Mouse (Mus musculus) small intestine, adult 2 months (tissue): Measurements from ENCODE around the gene Fam20b. TPM values are rescaled to one million over a fixed set of nuclear protein-coding genes. Genes with fewer than 3 reads are reported as not detected.

Experiments used
- H3K27ac ChIP-seq: fragments of 200-500 bp; 2 replicates; pipeline ENCODE4 v1.5.1; 2012; ENCODE audit warnings: low read depth, low read length, control low read depth, inconsistent platforms; ENCODE audit not compliant: insufficient read depth
- H3K27me3 ChIP-seq: fragments of 200-500 bp; 2 replicates; pipeline ENCODE4 v1.6.1; 2012; ENCODE audit warnings: mild to moderate bottlenecking, moderate library complexity, low read length, inconsistent platforms; ENCODE audit not compliant: control insufficient read depth, insufficient read depth
- H3K36me3 ChIP-seq: fragments of 200-500 bp; 2 replicates; pipeline ENCODE4 v1.6.1; 2012; ENCODE audit warnings: mild to moderate bottlenecking, low read length, control low read depth, inconsistent platforms; ENCODE audit not compliant: control insufficient read depth, insufficient read depth
- H3K4me1 ChIP-seq: fragments of 200-500 bp; 2 replicates; pipeline ENCODE4 v1.6.1; 2012; ENCODE audit warnings: low read length, inconsistent platforms, mixed read lengths; ENCODE audit not compliant: control insufficient read depth, insufficient read depth, insufficient read length
- H3K4me3 ChIP-seq: fragments of 200-500 bp; 2 replicates; pipeline ENCODE4 v1.5.1; 2012; ENCODE audit warnings: low read depth, mild to moderate bottlenecking, control low read depth, inconsistent platforms, low read length, moderate library complexity
- CTCF ChIP-seq: fragments of 200-500 bp; IDR thresholded peaks from 2 replicates; pipeline ENCODE4 v1.5.1; 2012; ENCODE audit warnings: low read depth, mild to moderate bottlenecking, control low read depth, inconsistent platforms, low read length, moderate library complexity, mixed read lengths; ENCODE audit not compliant: insufficient replicate concordance, insufficient read length; ENCODE audit errors: extremely low read depth
- POLR2A ChIP-seq: fragments of 200-500 bp; IDR thresholded peaks from 2 replicates; pipeline ENCODE4 v1.6.1; 2012; ENCODE audit warnings: low read depth, mild to moderate bottlenecking, control low read depth, inconsistent platforms, low read length, moderate library complexity
- WGBS: fragments of 180-500 bp; shearing (Covaris S2); methylation state at CpG from one replicate; pipeline ENCODE4 v1.1.7; 2018; 5-methylcytosine and 5-hydroxymethylcytosine counted together
- polyA plus RNA-seq: library from polyadenylated mRNA; depleted of rRNA; stranded (reverse); fragments of >200 nt; gene quantifications from 2 replicates; pipeline ENCODE4 v1.2.3, GENCODE M21; 2012

Gene Fam20b
- polyA plus RNA-seq, 1 experiment: 25.7 TPM

DNA sequence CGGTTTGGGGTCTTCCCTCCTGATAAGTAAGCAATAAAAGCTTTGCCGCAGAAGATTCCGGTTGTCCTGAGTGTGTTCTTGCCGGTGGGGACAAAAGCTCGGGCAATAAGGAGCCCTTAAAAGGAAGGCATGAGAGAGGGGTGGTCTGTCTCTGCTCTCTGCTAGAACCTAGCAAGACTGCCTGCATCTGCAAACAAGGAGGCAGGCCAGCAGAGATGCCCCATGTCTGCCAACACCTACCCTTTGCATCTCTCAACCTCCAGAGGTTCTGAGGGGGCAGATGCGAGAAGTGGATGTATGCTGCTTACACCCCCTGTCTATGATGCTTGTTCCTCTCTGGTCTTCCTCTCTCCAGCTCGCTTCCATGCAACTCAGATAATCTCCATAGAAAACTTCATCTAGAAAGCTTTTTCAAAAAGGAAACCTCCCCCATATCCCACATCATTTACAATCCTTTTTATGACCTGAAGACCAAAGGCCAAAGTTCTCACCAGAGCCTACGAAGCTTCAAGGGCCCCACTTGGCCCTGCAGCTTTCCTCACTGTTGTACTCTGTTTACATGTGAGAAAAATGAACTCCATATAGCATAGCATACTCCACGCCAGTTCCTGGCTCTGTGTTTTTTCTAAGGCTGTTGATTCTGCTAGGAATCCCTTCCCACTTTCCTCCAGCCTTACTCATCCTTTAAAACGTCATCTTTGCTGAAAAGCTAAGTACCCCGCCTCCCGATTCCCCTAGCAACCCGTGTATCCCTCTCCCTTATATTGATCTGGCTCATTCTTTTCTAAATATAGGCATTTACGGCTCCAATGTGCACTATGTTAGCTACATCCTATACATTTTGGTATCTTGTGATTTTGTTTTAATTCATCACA, 8.6 kb upstream of the Fam20b start:
- H3K27ac ChIP-seq: peak overlapping the region; percentile 40; the same call in 1 of the 2 replicates
- no peak overlapping the region for H3K4me3 ChIP-seq
- TF ChIP-seq POLR2A (no peak), CTCF (no peak)
- H3K27me3 ChIP-seq: no peaks in the 10 kb centered on the region
- peaks cover 11% of the 10 kb centered on the region; the same call in 1 of the 2 replicates for H3K4me1 ChIP-seq
- WGBS: 21% methylated on average over 14 of the region's 14 CpGs
- no peaks in the 10 kb centered on the region for H3K36me3 ChIP-seq

GRCm38 (mm10) chr1:156722089-156722488, 3.2 kb upstream of the Fam20b start:
- Histone ChIP-seq H3K4me3 (no peak overlapping the region), H3K4me1 (peaks cover 8% of the 10 kb centered on the region), H3K27ac (no peak overlapping the region), H3K36me3 (no peaks in the 10 kb centered on the region), H3K27me3 (no peaks in the 10 kb centered on the region)
- TF ChIP-seq CTCF (no peak), POLR2A (no peak)
- WGBS: 66% methylated on average over 6 of the region's 6 CpGs

DNA sequence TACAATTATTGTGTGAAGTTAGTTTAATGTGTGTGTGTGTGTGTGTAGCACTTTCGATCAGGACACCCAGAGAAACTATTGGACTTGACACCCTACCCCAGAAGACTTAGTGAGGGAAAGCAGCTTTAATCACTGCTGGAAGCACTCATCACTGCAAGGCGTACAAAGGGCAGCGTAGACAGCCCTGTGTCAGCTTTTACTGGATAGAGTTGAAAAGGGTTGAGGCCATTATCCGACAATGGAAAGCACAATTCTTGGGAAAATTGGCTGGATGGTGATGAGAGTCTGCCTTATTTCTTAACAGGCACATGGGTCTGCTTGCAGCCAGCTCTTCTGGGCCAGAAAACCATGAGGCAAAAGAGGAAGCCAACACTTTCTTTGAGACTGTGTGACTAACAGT, 1.2 kb upstream of the Fam20b start:
- H3K27ac ChIP-seq: no peak overlapping the region
- no peak overlapping the region for H3K4me3 ChIP-seq
- no peak for TF ChIP-seq POLR2A
- TF ChIP-seq CTCF: no peak
- WGBS: 69% methylated on average over 4 of the region's 4 CpGs
- H3K4me1 ChIP-seq: peaks cover 11% of the 10 kb centered on the region
- H3K36me3 ChIP-seq: no peaks in the 10 kb centered on the region
- no peaks in the 10 kb centered on the region for H3K27me3 ChIP-seq

DNA sequence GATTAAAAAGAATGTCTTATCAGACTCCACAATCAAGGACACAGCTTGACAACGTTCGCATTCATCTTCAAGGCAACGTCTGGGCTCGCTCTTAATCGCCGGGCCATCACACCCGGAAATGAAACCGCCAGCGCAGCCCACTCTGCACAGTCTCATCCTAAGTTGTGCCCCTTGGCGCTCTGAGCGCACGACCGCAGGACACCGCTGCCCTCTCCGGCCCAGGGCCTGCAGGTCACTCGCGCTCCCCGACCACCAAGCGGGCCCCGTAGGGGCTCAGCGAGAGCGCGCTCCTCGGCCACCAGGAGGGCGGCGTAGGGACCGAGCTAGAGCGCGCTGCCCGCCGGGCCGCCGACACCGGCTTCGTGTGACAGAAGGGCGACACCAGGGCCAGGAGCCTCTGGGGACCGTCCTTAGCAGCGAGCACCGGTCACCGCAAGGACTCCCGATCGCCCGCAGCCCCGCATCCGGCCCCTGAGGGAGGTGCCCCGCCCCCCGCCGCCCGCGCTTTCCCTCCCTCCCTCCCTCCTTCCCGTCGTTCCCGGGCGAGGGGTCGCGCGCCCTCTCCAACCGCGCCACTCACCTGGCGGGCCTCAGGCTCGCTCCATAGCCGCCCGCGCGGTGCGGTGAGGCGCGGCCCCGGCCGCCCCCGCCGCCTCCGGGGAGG, 468 bp downstream of the Fam20b start:
- no peak; the same call in 1 of the 2 replicates for TF ChIP-seq POLR2A
- under 1% methylated on average over 70 of the region's 73 CpGs for WGBS
- H3K27me3 ChIP-seq: no peaks in the 10 kb centered on the region
- peak overlapping the region; percentile 100 for H3K27ac ChIP-seq
- peaks cover 11% of the 10 kb centered on the region for H3K4me1 ChIP-seq
- peaks cover 1% of the 10 kb centered on the region; the same call in 1 of the 2 replicates for H3K36me3 ChIP-seq
- peak overlapping the region; percentile 95 for H3K4me3 ChIP-seq

GRCm38 (mm10) chr1:156717751-156718285, 1.1 kb downstream of the Fam20b start:
- peaks cover 1% of the 10 kb centered on the region; the same call in 1 of the 2 replicates for H3K36me3 ChIP-seq
- H3K4me1 ChIP-seq: peaks cover 11% of the 10 kb centered on the region
- peak overlapping the region; percentile 100 for H3K27ac ChIP-seq
- peak overlapping the region; percentile 95 for H3K4me3 ChIP-seq
- WGBS: 7% methylated on average over 13 of the region's 13 CpGs
- H3K27me3 ChIP-seq: no peaks in the 10 kb centered on the region
- TF ChIP-seq POLR2A (no peak), CTCF (no peak)

DNA sequence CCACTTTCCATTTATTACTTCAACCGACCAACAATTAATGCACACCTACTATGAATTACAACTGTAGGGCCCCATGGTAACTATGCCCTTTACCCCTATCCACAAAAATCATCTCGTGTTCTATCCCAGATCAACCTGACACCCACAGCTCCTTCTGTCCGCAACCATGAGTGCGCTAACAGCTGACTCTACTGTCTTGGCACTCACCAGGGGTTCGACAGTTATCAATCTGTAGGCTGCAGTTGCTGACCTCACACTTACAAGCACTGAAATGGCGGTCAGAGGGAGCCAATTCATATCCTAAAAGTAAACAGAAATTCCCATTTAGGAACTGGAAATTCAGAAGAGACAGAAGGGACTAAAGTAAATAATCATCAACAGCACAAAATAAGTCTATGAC, 2.2 kb downstream of the Fam20b start:
- H3K27me3 ChIP-seq: no peaks in the 10 kb centered on the region
- no peak overlapping the region for H3K27ac ChIP-seq
- TF ChIP-seq POLR2A (no peak), CTCF (no peak)
- no peak overlapping the region for H3K4me3 ChIP-seq
- WGBS: 27% methylated on average over 6 of the region's 6 CpGs
- peaks cover 11% of the 10 kb centered on the region for H3K4me1 ChIP-seq
- peaks cover 1% of the 10 kb centered on the region; the same call in 1 of the 2 replicates for H3K36me3 ChIP-seq
